Mouse (Mus musculus): Measurements from ENCODE around the gene Ppp1r15a.

Ppp1r15a gene

GRCm38 (mm10) chr7:45525809-45526473 is at the start of gene Ppp1r15a, which contains the start of gene Plekha4:
Gene Ppp1r15a (minus strand): TSS chr7:45526268.
Gene Plekha4 (plus strand): TSS chr7:45526330.
- peak; percentile 96 for DNase-seq (ENCODE audit: low spot score)

GRCm38 (mm10) chr7:45574472-45575379 is 48.7 kb upstream of the Ppp1r15a start:
- no peak for DNase-seq (ENCODE audit: low spot score)

GRCm38 (mm10) chr7:45573954-45574353 is 47.9 kb upstream of the Ppp1r15a start:
- no peak for DNase-seq (ENCODE audit: low spot score)

- DNase-seq (ENCODE audit: low spot score) = no peak
Measured at GRCm38 (mm10) chr7:45571966-45572365, 45.9 kb upstream of the Ppp1r15a start.

- peak; percentile 77 for DNase-seq (ENCODE audit: low spot score)
Measured at GRCm38 (mm10) chr7:45570103-45570741, 44.2 kb upstream of the Ppp1r15a start, which contains the start of gene Bcat2. Gene Bcat2 (plus strand): TSS chr7:45570153.

GRCm38 (mm10) chr7:45568601-45569473 is 42.8 kb upstream of the Ppp1r15a start:
- no peak for DNase-seq (ENCODE audit: low spot score)

- peak; percentile 87 for DNase-seq (ENCODE audit: low spot score)
Measured at GRCm38 (mm10) chr7:45567780-45568516, 41.9 kb upstream of the Ppp1r15a start.

- no peak for DNase-seq (ENCODE audit: low spot score)
Measured at GRCm38 (mm10) chr7:45567112-45567779, 41.2 kb upstream of the Ppp1r15a start.

GRCm38 (mm10) chr7:45565446-45565845 is 39.4 kb upstream of the Ppp1r15a start:
- DNase-seq (ENCODE audit: low spot score) = no peak

GRCm38 (mm10) chr7:45564811-45565210 is 38.7 kb upstream of the Ppp1r15a start:
- DNase-seq (ENCODE audit: low spot score) = no peak

- DNase-seq (ENCODE audit: low spot score) = peak; percentile 83
Measured at GRCm38 (mm10) chr7:45561624-45562520, 35.8 kb upstream of the Ppp1r15a start.

- DNase-seq (ENCODE audit: low spot score) = peak; percentile 76
Measured at GRCm38 (mm10) chr7:45560843-45561623, 35.0 kb upstream of the Ppp1r15a start.

GRCm38 (mm10) chr7:45560241-45560640 is 34.2 kb upstream of the Ppp1r15a start:
- no peak for DNase-seq (ENCODE audit: low spot score)

- no peak for DNase-seq (ENCODE audit: low spot score)
Measured at GRCm38 (mm10) chr7:45558907-45559306, 32.8 kb upstream of the Ppp1r15a start.

GRCm38 (mm10) chr7:45555787-45556186 is 29.7 kb upstream of the Ppp1r15a start:
- DNase-seq (ENCODE audit: low spot score) = peak; percentile 78

- no peak for DNase-seq (ENCODE audit: low spot score)
Measured at GRCm38 (mm10) chr7:45554744-45555143, 28.7 kb upstream of the Ppp1r15a start, which contains the start of gene Hsd17b14. Gene Hsd17b14 (plus strand): TSS chr7:45554893.

- DNase-seq (ENCODE audit: low spot score) = no peak
Measured at GRCm38 (mm10) chr7:45553990-45554389, 27.9 kb upstream of the Ppp1r15a start.

GRCm38 (mm10) chr7:45553519-45553918 is 27.5 kb upstream of the Ppp1r15a start:
- DNase-seq (ENCODE audit: low spot score) = no peak
